Mouse (Mus musculus): ENCODE data around the gene S100a3.
A peak's percentile ranks its signal among the peaks of the same experiment; 100 is the strongest.

The S100a3 gene

GRCm38 (mm10) chr3:90627366-90627765, 67.0 kb downstream of the S100a3 start:
- no peak for DNase-seq (ENCODE audit: low spot score)

GRCm38 (mm10) chr3:90627807-90628206, 67.4 kb downstream of the S100a3 start:
- no peak for DNase-seq (ENCODE audit: low spot score)

- no peak for DNase-seq (ENCODE audit: low spot score)
Observed at GRCm38 (mm10) chr3:90629298-90629697, 68.9 kb downstream of the S100a3 start.

- no peak for DNase-seq (ENCODE audit: low spot score)
Observed at GRCm38 (mm10) chr3:90631984-90632383, 71.6 kb downstream of the S100a3 start.

- no peak for DNase-seq (ENCODE audit: low spot score)
Observed at GRCm38 (mm10) chr3:90638511-90639275, 78.3 kb downstream of the S100a3 start.

GRCm38 (mm10) chr3:90639511-90640154, 79.3 kb downstream of the S100a3 start:
- DNase-seq (ENCODE audit: low spot score), result no peak

- no peak for DNase-seq (ENCODE audit: low spot score)
Observed at GRCm38 (mm10) chr3:90640981-90641380, 80.6 kb downstream of the S100a3 start.

GRCm38 (mm10) chr3:90644220-90644619, 83.8 kb downstream of the S100a3 start:
- no peak for DNase-seq (ENCODE audit: low spot score)

GRCm38 (mm10) chr3:90647291-90647690, 86.9 kb downstream of the S100a3 start:
- no peak for DNase-seq (ENCODE audit: low spot score)

- DNase-seq (ENCODE audit: low spot score), result peak; percentile 40
Observed at GRCm38 (mm10) chr3:90648981-90649380, 88.6 kb downstream of the S100a3 start.

GRCm38 (mm10) chr3:90649832-90650231, 89.5 kb downstream of the S100a3 start:
- DNase-seq (ENCODE audit: low spot score), result no peak

Measured in left cerebral cortex, adult 11 months (tissue).